Mouse (Mus musculus) intestine, postnatal 0 days (tissue): ENCODE results near the gene Ifna4. TPM values are rescaled to one million over a fixed set of nuclear protein-coding genes. Genes with fewer than 3 reads are reported as not detected.
A peak's percentile ranks its signal among the peaks of the same experiment; 100 is the strongest.
"Not testable (repeated sequence)": the region's sequence is repeated elsewhere in the genome, so short reads cannot be mapped to it uniquely, and the experiment has no call there.

Source experiments
- ATAC-seq: fragments of 200-750 bp; cut with Nextera tagmentation; 2 replicates; pipeline ENCODE4 v1.8.0; 2017; ENCODE audit warnings: mild to moderate bottlenecking, moderate TSS enrichment, moderate library complexity
- H3K27ac ChIP-seq: fragments of 300-500 bp; sonication (generic); 2 replicates; pipeline ENCODE4 v1.5.1; 2014; ENCODE audit warnings: mild to moderate bottlenecking, low read depth, low read length, moderate library complexity
- H3K27me3 ChIP-seq: fragments of 300-500 bp; sonication (generic); replicated peaks from 2 replicates; pipeline ENCODE4 v1.6.1; 2014; ENCODE audit warnings: low read length, mixed read lengths; ENCODE audit not compliant: control insufficient read depth, insufficient read depth
- H3K36me3 ChIP-seq: fragments of 300-500 bp; sonication (generic); 2 replicates; pipeline ENCODE4 v1.6.1; 2014; ENCODE audit warnings: mild to moderate bottlenecking, moderate library complexity; ENCODE audit not compliant: control insufficient read depth, insufficient read depth
- H3K4me1 ChIP-seq: fragments of 300-500 bp; sonication (generic); replicated peaks from 2 replicates; pipeline ENCODE4 v1.6.1; 2014; ENCODE audit warnings: antibody characterized with exemption, low read length, mixed read lengths; ENCODE audit not compliant: control insufficient read depth, insufficient read depth
- H3K4me2 ChIP-seq: fragments of 300-500 bp; sonication (generic); replicated peaks from 2 replicates; pipeline ENCODE4 v1.6.1; 2014; ENCODE audit warnings: low read depth, mild to moderate bottlenecking, moderate library complexity
- H3K4me3 ChIP-seq: fragments of 300-500 bp; sonication (generic); 2 replicates; pipeline ENCODE4 v1.5.1; 2014; ENCODE audit warnings: low read depth, low read length
- H3K9ac ChIP-seq: fragments of 300-500 bp; sonication (generic); 2 replicates; pipeline ENCODE4 v1.6.1; 2014; ENCODE audit warnings: mild to moderate bottlenecking, low read depth, low read length
- H3K9me3 ChIP-seq: fragments of 300-500 bp; sonication (generic); 2 replicates; pipeline ENCODE4 v1.6.1; 2016; ENCODE audit warnings: mixed run types; ENCODE audit not compliant: control insufficient read depth
- CTCF ChIP-seq: sonication (generic); IDR thresholded peaks from 2 replicates; pipeline ENCODE4 v1.5.1; 2016; ENCODE audit warnings: low read depth, mild to moderate bottlenecking, control low read depth, antibody characterized with exemption, moderate library complexity
- WGBS: fragments of 180-500 bp; shearing (Covaris S2); extraction: QIAGEN DNeasy Blood & Tissue Kit; methylation state at CpG from one replicate; pipeline ENCODE4 v1.1.7; 2014; 5-methylcytosine and 5-hydroxymethylcytosine counted together
- polyA plus RNA-seq: library from polyadenylated mRNA; unstranded; fragments of >200 nt; fragmentation: Nextera tagmentation; extraction: Ambion mirVana; gene quantifications from 2 replicates; pipeline ENCODE4 v1.2.1, GENCODE M21; 2015

Ifna4 gene
- polyA plus RNA-seq, 1 experiment from 2014 or later, result not detected

DNA sequence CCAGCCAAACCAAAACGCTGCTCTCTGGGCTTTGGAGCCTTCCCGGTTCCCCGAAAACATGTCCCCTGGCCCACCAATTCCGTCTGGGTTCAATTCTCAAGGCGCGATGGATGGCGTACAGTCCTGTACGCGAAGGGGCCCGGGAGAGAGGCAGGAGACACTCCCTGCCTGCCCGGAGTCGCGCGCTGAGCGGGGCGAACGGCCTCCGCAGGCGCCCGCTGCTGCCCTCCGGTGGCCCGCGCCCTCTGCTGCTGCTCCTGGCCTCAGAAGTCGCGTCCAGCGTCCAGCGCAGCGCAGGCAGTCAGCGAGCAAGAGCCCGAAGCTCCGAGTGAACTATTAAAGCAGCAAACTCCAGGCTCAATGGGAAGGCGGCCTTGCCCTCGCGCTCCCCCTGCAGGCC is 35.9 kb upstream of the Ifna4 start:
- H3K4me3 ChIP-seq, H3K27me3 ChIP-seq, H3K4me2 ChIP-seq, H3K4me1 ChIP-seq, H3K9me3 ChIP-seq, H3K9ac ChIP-seq, ATAC-seq, H3K36me3 ChIP-seq, H3K27ac ChIP-seq: not testable (repeated sequence)
- no CpG with 5 or more reads among the region's 34 CpGs for WGBS
- peak; percentile 53 for TF ChIP-seq CTCF

DNA sequence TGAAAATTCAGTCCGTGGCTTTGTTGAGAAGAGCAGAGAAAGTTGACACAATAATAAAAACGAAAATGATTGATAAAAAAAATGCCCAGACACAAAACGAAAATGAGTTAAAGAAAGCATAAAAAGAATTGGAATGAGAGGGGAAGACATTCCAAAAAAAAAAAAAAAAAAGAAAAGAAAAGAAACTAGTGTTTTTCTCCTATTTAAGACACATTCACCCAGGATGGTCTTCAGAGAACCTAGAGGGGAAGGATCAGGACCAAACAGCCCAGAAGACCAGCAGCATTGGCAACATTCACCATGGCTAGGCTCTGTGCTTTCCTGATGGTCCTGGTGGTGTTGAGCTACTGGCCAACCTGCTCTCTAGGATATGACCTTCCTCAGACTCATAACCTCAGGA is 25.7 kb upstream of the Ifna4 start, which contains the start of gene Ifna7:
TSS of gene Ifna7 (plus strand) at position 301 of the 400 bp plus-strand sequence.
- Histone ChIP-seq H3K4me2 (no peak within 1 kb of the TSS), H3K27ac (no peak within 1 kb of the TSS), H3K27me3 (no peaks in the 10 kb centered on the region), H3K4me3 (no peak within 1 kb of the TSS), H3K9ac (no peak within 1 kb of the TSS), H3K4me1 (no peaks in the 10 kb centered on the region), H3K36me3 (no peaks in the 10 kb centered on the region), H3K9me3 (no peaks in the 10 kb centered on the region)
- WGBS, result 52% methylated on average over 3 of the region's 3 CpGs
- no peak for TF ChIP-seq CTCF
- ATAC-seq, result no peak

DNA sequence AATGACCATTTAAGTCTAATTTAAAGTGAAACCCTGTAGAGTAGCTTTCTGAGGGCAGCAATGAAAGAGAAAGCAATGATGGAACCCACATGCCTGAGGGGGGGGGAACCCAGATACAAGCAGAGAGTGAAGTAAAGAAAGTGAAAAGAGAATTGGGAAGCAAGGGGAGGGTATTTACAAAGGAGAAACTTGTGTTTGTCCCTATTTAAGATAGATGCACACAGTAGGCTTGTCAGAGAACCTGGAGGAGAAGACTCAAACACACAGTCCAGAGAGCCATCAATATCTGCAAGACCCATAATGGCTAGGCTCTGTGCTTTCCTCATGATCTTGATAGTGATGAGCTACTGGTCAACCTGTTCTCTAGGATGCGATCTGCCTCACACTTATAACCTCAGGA is 22.0 kb upstream of the Ifna4 start, which contains the start of gene Ifna11:
TSS of gene Ifna11 (plus strand) at position 301 of the 400 bp plus-strand sequence.
- Histone ChIP-seq H3K4me2 (no peak within 1 kb of the TSS), H3K9me3 (no peaks in the 10 kb centered on the region), H3K36me3 (no peaks in the 10 kb centered on the region), H3K4me3 (no peak within 1 kb of the TSS), H3K4me1 (no peaks in the 10 kb centered on the region), H3K9ac (no peak within 1 kb of the TSS), H3K27me3 (no peaks in the 10 kb centered on the region), H3K27ac (no peak within 1 kb of the TSS)
- no peak for TF ChIP-seq CTCF
- 70% methylated on average over 1 of the region's 1 CpGs for WGBS
- no peak for ATAC-seq

DNA sequence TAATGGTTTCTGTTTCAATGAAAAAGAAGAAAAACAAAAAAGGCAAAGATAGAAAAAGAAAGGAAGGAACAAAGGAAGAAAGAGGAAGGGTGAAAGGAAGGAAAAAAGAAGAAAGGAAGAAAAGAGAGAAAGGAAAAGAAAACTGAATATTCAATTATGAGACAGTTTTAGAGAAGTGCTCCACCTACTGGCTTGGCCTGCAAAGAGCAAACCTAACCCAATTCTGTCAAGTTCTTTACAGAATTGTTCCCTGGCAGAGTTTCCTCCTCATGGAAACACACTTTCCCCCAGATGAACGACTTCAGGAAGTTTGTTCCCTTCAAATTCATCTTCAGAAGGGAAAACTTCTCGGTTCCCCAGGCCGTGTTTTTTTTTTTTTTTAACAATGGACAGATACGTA is 18.7 kb upstream of the Ifna4 start:
- no peak for ATAC-seq
- no peak overlapping the region for H3K27ac ChIP-seq
- no peak overlapping the region for H3K4me3 ChIP-seq
- H3K9ac ChIP-seq, result no peak overlapping the region
- no peak overlapping the region for H3K4me2 ChIP-seq
- H3K9me3 ChIP-seq, result no peaks in the 10 kb centered on the region
- H3K36me3 ChIP-seq, result no peaks in the 10 kb centered on the region
- TF ChIP-seq CTCF, result peak; percentile 62
- WGBS, result 24% methylated on average over 4 of the region's 4 CpGs
- no peaks in the 10 kb centered on the region for H3K4me1 ChIP-seq
- no peaks in the 10 kb centered on the region for H3K27me3 ChIP-seq

DNA sequence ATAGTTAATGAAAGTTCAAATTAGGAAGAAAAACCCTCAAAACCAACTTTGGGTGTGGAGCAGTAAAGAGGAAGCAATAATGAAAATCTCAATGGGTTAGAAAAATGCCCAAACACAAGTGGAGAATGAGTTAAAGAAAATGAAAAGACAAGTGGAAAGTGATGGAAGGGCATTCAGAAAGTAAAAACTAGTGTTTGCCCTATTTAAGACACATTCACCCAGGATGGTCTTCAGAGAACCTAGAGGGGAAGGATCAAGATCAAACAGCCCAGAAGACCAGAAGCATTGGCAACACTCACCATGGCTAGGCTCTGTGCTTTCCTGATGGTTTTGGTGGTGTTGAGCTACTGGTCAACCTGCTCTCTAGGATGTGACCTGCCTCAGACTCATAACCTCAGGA is 14.5 kb upstream of the Ifna4 start, which contains the start of gene Ifna6:
TSS of gene Ifna6 (plus strand) at position 301 of the 400 bp plus-strand sequence.
- not testable (repeated sequence) for ATAC-seq

DNA sequence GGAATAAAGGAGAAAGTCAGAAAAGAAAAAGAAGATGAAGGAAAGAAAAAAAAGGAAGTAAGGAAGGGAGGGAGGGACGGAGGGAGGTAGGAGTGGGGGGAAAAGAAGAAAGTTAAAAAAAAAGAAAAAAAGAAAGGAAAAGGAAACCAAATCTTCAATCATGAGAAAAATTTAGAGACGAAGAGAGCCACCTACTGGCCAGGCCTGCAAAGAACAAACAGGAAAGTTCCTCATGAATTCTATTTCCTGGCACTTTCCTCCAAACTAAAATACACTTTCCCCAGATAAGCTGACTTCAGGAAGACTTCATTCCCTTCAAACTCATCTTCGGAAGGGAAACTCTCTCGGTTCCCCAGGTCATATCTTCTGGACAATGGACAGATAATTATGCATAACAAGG is 11.1 kb upstream of the Ifna4 start:
- no peak overlapping the region for H3K27ac ChIP-seq
- H3K4me2 ChIP-seq, result no peak overlapping the region
- no peaks in the 10 kb centered on the region for H3K27me3 ChIP-seq
- no peak for ATAC-seq
- TF ChIP-seq CTCF, result peak; percentile 58
- H3K9ac ChIP-seq, result no peak overlapping the region
- no peaks in the 10 kb centered on the region for H3K4me1 ChIP-seq
- H3K9me3 ChIP-seq, result no peaks in the 10 kb centered on the region
- H3K36me3 ChIP-seq, result no peaks in the 10 kb centered on the region
- no peak overlapping the region for H3K4me3 ChIP-seq
- WGBS, result 34% methylated on average over 4 of the region's 4 CpGs

More for the DNA sequence above, 14.5 kb upstream of the Ifna4 start, which contains the start of gene Ifna6:
- H3K9ac ChIP-seq, H3K4me2 ChIP-seq, H3K36me3 ChIP-seq, H3K4me1 ChIP-seq, H3K27ac ChIP-seq, H3K27me3 ChIP-seq, H3K4me3 ChIP-seq, H3K9me3 ChIP-seq: not testable (repeated sequence)

DNA sequence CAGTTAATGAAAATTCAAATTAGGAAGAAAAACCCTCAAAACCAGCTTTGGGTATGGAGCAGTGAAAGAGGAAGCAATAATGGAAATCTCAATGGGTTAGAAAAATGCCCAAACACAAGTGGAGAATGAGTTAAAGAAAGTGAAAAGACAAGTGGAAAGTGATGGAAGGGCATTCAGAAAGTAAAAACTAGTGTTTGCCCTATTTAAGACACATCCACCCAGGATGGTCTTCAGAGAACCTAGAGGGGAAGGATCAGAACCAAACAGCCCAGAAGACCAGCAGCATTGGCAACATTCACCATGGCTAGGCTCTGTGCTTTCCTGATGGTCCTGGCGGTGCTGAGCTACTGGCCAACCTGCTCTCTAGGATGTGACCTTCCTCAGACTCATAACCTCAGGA is 6.4 kb upstream of the Ifna4 start, which contains the start of gene Ifna5:
TSS of gene Ifna5 (plus strand) at position 301 of the 400 bp plus-strand sequence.
- H3K4me1 ChIP-seq, H3K27ac ChIP-seq, ATAC-seq, H3K4me2 ChIP-seq, H3K27me3 ChIP-seq, H3K9ac ChIP-seq, H3K36me3 ChIP-seq, H3K4me3 ChIP-seq, H3K9me3 ChIP-seq: not testable (repeated sequence)
- WGBS, result 67% methylated on average over 1 of the region's 1 CpGs
